ENCODE assay signal across 23 mouse cellular contexts in the genomic region with DNA sequence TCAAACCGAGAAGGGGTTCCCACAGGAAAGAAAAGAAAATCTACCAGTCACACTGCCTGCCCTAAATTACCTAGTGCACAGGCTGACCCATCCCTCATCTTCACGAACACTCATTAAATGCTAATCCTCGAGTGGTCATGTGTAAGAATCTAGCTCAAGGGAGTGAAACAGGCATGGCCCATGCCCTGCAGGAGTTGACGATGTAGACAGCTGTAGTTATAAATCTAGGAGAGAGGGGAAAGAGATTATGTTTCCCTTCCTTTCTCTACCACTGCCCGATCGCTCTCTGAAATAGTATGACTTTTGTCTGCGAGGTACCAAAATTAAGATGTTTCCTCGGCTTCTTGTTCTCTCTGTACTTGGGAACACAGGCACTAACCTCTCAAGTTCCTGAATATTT.
"Had no signal": no experiment of that assay in that cellular context is flagged by ENCODE, and none has a peak within 500 bp of the region (broad histone marks: within the 10 kb centered on the region; RNA-seq: fewer than 3 reads in every experiment).

No protein-coding gene starts in this region.

- H3K27ac ChIP-seq: limb, embryonic 12.5 days; limb, embryonic 15.5 days; liver, embryonic 14.5 days; macrophage; midbrain, embryonic 10.5 days; midbrain, embryonic 13.5 days; neural tube, embryonic 13.5 days; stomach, embryonic 15.5 days had no signal

- H3K27me3 ChIP-seq: limb, embryonic 12.5 days; limb, embryonic 15.5 days; midbrain, embryonic 13.5 days; neural tube, embryonic 13.5 days; stomach, embryonic 15.5 days had no signal

- H3K36me3 ChIP-seq: limb, embryonic 12.5 days; limb, embryonic 15.5 days; midbrain, embryonic 10.5 days; midbrain, embryonic 13.5 days; neural tube, embryonic 13.5 days; stomach, embryonic 15.5 days had no signal

- ATAC-seq: intestine, postnatal 0 days; liver, postnatal 0 days; lung, postnatal 0 days; midbrain, embryonic 13.5 days; midbrain, embryonic 16.5 days had no signal

- H3K4me2 ChIP-seq: limb, embryonic 12.5 days; limb, embryonic 15.5 days; liver, embryonic 11.5 days; lung, embryonic 14.5 days; midbrain, embryonic 13.5 days; neural tube, embryonic 13.5 days; stomach, embryonic 15.5 days had no signal

- DNase-seq: kidney, adult 9 months; kidney, postnatal 4 days; left cerebral cortex, postnatal 4 days; liver, postnatal 0 days; lung, embryonic 14.5 days; right cerebral cortex, adult 18-20 months; right cerebral cortex, postnatal 14 days; right cerebral cortex, postnatal 4 days; spleen, adult 18-20 months; thymus, postnatal 25 days had no signal

- H3K4me1 ChIP-seq: limb, embryonic 15.5 days; midbrain, embryonic 10.5 days; midbrain, embryonic 13.5 days; stomach, embryonic 15.5 days had no signal

- H3K4me3 ChIP-seq: limb, embryonic 12.5 days; limb, embryonic 15.5 days; midbrain, embryonic 10.5 days; midbrain, embryonic 13.5 days; myocyte; neural tube, embryonic 13.5 days; stomach, embryonic 15.5 days had no signal

- H3K9me3 ChIP-seq: limb, embryonic 12.5 days; limb, embryonic 15.5 days; midbrain, embryonic 10.5 days; midbrain, embryonic 13.5 days; neural tube, embryonic 13.5 days; stomach, embryonic 15.5 days had no signal

- H3K9ac ChIP-seq: limb, embryonic 12.5 days; limb, embryonic 15.5 days; liver, embryonic 14.5 days; liver, postnatal 0 days; lung, embryonic 14.5 days; midbrain, embryonic 13.5 days; neural tube, embryonic 13.5 days; stomach, embryonic 15.5 days had no signal
